Mouse (Mus musculus) forebrain, postnatal 0 days (tissue): Measurements from ENCODE around the gene Ppp3ca. TPM values are rescaled to one million over a fixed set of nuclear protein-coding genes. Genes with fewer than 3 reads are reported as not detected.
A peak's percentile ranks its signal among the peaks of the same experiment; 100 is the strongest.

Experiments used
- ATAC-seq: fragments of 200-750 bp; cut with Nextera tagmentation; 2 replicates; pipeline ENCODE4 v1.8.0; 2017; ENCODE audit warnings: mild to moderate bottlenecking, moderate library complexity
- DNase-seq: peaks from one replicate; pipeline ENCODE4 v3.0.0-alpha.2; 2015
- H3K27ac ChIP-seq: fragments of 300-500 bp; sonication (generic); 2 replicates; pipeline ENCODE4 v1.5.1; 2014; ENCODE audit warnings: low read depth, mild to moderate bottlenecking, antibody characterized with exemption, low read length, moderate library complexity, mixed read lengths
- H3K27me3 ChIP-seq: fragments of 300-500 bp; sonication (generic); 2 replicates; pipeline ENCODE4 v1.6.1; 2014; ENCODE audit warnings: mild to moderate bottlenecking, low read length, mixed read lengths; ENCODE audit not compliant: insufficient read depth
- H3K36me3 ChIP-seq: fragments of 300-500 bp; sonication (generic); 2 replicates; pipeline ENCODE4 v1.6.1; 2014; ENCODE audit warnings: mild to moderate bottlenecking, moderate library complexity; ENCODE audit not compliant: insufficient read depth
- H3K4me1 ChIP-seq: fragments of 300-500 bp; sonication (generic); 2 replicates; pipeline ENCODE4 v1.6.1; 2014; ENCODE audit warnings: antibody characterized with exemption; ENCODE audit not compliant: insufficient read depth
- H3K4me2 ChIP-seq: fragments of 300-500 bp; sonication (generic); 2 replicates; pipeline ENCODE4 v1.6.1; 2014; ENCODE audit warnings: low read depth, mild to moderate bottlenecking, moderate library complexity
- H3K4me3 ChIP-seq: fragments of 300-500 bp; sonication (generic); 2 replicates; pipeline ENCODE4 v1.5.1; 2014; ENCODE audit warnings: low read depth, low read length, mixed read lengths
- H3K9ac ChIP-seq: fragments of 300-500 bp; sonication (generic); 2 replicates; pipeline ENCODE4 v1.6.1; 2014; ENCODE audit warnings: mild to moderate bottlenecking
- H3K9me3 ChIP-seq: fragments of 300-500 bp; sonication (generic); 2 replicates; pipeline ENCODE4 v1.6.1; 2016; ENCODE audit warnings: low read length
- CTCF ChIP-seq: sonication (generic); IDR thresholded peaks from 2 replicates; pipeline ENCODE4 v1.5.1; 2016; ENCODE audit warnings: antibody characterized with exemption, control low read depth, low read depth
- whole genome bisulfite sequencing: fragments of 180-500 bp; shearing (Covaris S2); extraction: QIAGEN DNeasy Blood & Tissue Kit; methylation state at CpG from one replicate; pipeline ENCODE4 v1.1.7; 2014; 5-methylcytosine and 5-hydroxymethylcytosine counted together
- polyA plus RNA-seq: library from polyadenylated mRNA; unstranded; fragments of >200 nt; fragmentation: Nextera tagmentation; extraction: Ambion mirVana; gene quantifications from 2 replicates; pipeline ENCODE4 v1.2.1, GENCODE M21; 2015
- total RNA-seq: library from RNA; depleted of rRNA; stranded (reverse); fragments of >200 nt; gene quantifications from 2 replicates; pipeline ENCODE4 v1.2.3, GENCODE M21; 2014

The Ppp3ca gene
- total and polyA plus RNA-seq, 2 experiments from 2014 or later: 223 to 231 TPM

GRCm38 (mm10) chr3:136905577-136905976 is 235.7 kb downstream of the Ppp3ca start:
- Histone ChIP-seq H3K4me3 (no peak overlapping the region), H3K4me2 (no peak overlapping the region), H3K36me3 (peaks cover 14% of the 10 kb centered on the region), H3K27me3 (no peaks in the 10 kb centered on the region), H3K4me1 (no peaks in the 10 kb centered on the region), H3K9ac (no peak overlapping the region), H3K27ac (no peak overlapping the region), H3K9me3 (no peaks in the 10 kb centered on the region)
- 68% methylated on average over 1 of the region's 1 CpGs for WGBS
- ATAC-seq (peak; percentile 40; the same call in 1 of the 2 replicates), DNase-seq (no peak)
- peak; percentile 61 for TF ChIP-seq CTCF

GRCm38 (mm10) chr3:136909534-136909933 is 239.6 kb downstream of the Ppp3ca start:
- Histone ChIP-seq H3K4me1 (no peaks in the 10 kb centered on the region), H3K4me2 (no peak overlapping the region), H3K9me3 (no peaks in the 10 kb centered on the region), H3K4me3 (no peak overlapping the region), H3K27ac (no peak overlapping the region), H3K9ac (no peak overlapping the region), H3K27me3 (no peaks in the 10 kb centered on the region), H3K36me3 (no peaks in the 10 kb centered on the region)
- DNase-seq (no peak), ATAC-seq (no peak)
- no peak for TF ChIP-seq CTCF
- WGBS: 47% methylated on average over 3 of the region's 3 CpGs

- Histone ChIP-seq H3K4me1 (no peaks in the 10 kb centered on the region), H3K4me2 (no peak overlapping the region), H3K9ac (no peak overlapping the region), H3K27me3 (no peaks in the 10 kb centered on the region), H3K36me3 (no peaks in the 10 kb centered on the region), H3K4me3 (no peak overlapping the region), H3K9me3 (no peaks in the 10 kb centered on the region), H3K27ac (no peak overlapping the region)
- WGBS: 75% methylated on average over 8 of the region's 8 CpGs
- ATAC-seq (no peak), DNase-seq (no peak)
- no peak for TF ChIP-seq CTCF
These were observed 241.4 kb downstream of the Ppp3ca start for GRCm38 (mm10) chr3:136911276-136911675.

- H3K36me3 ChIP-seq: peaks cover 11% of the 10 kb centered on the region; the same call in 1 of the 2 replicates
- no peaks in the 10 kb centered on the region for H3K4me1 ChIP-seq
- H3K27ac ChIP-seq: no peak overlapping the region
- no peak overlapping the region for H3K9ac ChIP-seq
- TF ChIP-seq CTCF: no peak
- no peak overlapping the region for H3K4me3 ChIP-seq
- no peak overlapping the region for H3K4me2 ChIP-seq
- DNase-seq (no peak), ATAC-seq (no peak)
- no peaks in the 10 kb centered on the region for H3K27me3 ChIP-seq
- no peaks in the 10 kb centered on the region for H3K9me3 ChIP-seq
- 89% methylated on average over 7 of the region's 7 CpGs for WGBS
These were observed 247.2 kb downstream of the Ppp3ca start for GRCm38 (mm10) chr3:136917080-136917479.

- TF ChIP-seq CTCF: no peak
- no peak overlapping the region for H3K4me3 ChIP-seq
- DNase-seq: no peak
- H3K9me3 ChIP-seq: no peaks in the 10 kb centered on the region
- peaks cover 4% of the 10 kb centered on the region for H3K36me3 ChIP-seq
- no peak overlapping the region for H3K27ac ChIP-seq
- H3K4me2 ChIP-seq: no peak overlapping the region
- no peaks in the 10 kb centered on the region for H3K27me3 ChIP-seq
- H3K4me1 ChIP-seq: no peaks in the 10 kb centered on the region
- H3K9ac ChIP-seq: no peak overlapping the region
- no peak for ATAC-seq
These were observed 263.1 kb downstream of the Ppp3ca start for GRCm38 (mm10) chr3:136933071-136933470.

- no peak overlapping the region for H3K4me2 ChIP-seq
- H3K9me3 ChIP-seq: no peaks in the 10 kb centered on the region
- no peak overlapping the region for H3K27ac ChIP-seq
- no peaks in the 10 kb centered on the region for H3K27me3 ChIP-seq
- no peak overlapping the region for H3K9ac ChIP-seq
- H3K4me3 ChIP-seq: no peak overlapping the region
- ATAC-seq (peak; percentile 20; the same call in 1 of the 2 replicates), DNase-seq (peak; percentile 37)
- no peaks in the 10 kb centered on the region for H3K4me1 ChIP-seq
- WGBS: 53% methylated on average over 7 of the region's 7 CpGs
- no peaks in the 10 kb centered on the region for H3K36me3 ChIP-seq
- TF ChIP-seq CTCF: no peak
These were observed 271.0 kb downstream of the Ppp3ca start for GRCm38 (mm10) chr3:136940733-136941601.

- DNase-seq (no peak), ATAC-seq (no peak)
- no peaks in the 10 kb centered on the region for H3K36me3 ChIP-seq
- H3K27ac ChIP-seq: no peak overlapping the region
- no peaks in the 10 kb centered on the region for H3K9me3 ChIP-seq
- no peaks in the 10 kb centered on the region for H3K4me1 ChIP-seq
- H3K9ac ChIP-seq: no peak overlapping the region
- no peak overlapping the region for H3K4me2 ChIP-seq
- H3K27me3 ChIP-seq: no peaks in the 10 kb centered on the region
- H3K4me3 ChIP-seq: no peak overlapping the region
- WGBS: 95% methylated on average over 3 of the region's 3 CpGs
- TF ChIP-seq CTCF: no peak
These were observed 271.6 kb downstream of the Ppp3ca start for GRCm38 (mm10) chr3:136941602-136941926.
